Mouse (Mus musculus) embryonic facial prominence, embryonic 11.5 days (tissue): ENCODE measurements around the gene Olfr523. TPM values are rescaled to one million over a fixed set of nuclear protein-coding genes. Genes with fewer than 3 reads are reported as not detected.

Experiments used
- ATAC-seq: fragments of 200-750 bp; cut with Nextera tagmentation; replicated peaks from 2 replicates; pipeline ENCODE4 v1.8.0; 2017; ENCODE audit warnings: low read depth; ENCODE audit not compliant: insufficient number of reproducible peaks, low FRiP score, low TSS enrichment
- DNase-seq: peaks from one replicate; pipeline ENCODE4 v3.0.0-alpha.2; 2015; ENCODE audit warnings: low spot score
- H3K27ac ChIP-seq: fragments of 300-500 bp; sonication (generic); replicated peaks from 2 replicates; pipeline ENCODE4 v1.5.1; 2014; ENCODE audit warnings: mild to moderate bottlenecking, low read depth, low read length, control low read depth
- H3K27me3 ChIP-seq: fragments of 300-500 bp; sonication (generic); 2 replicates; pipeline ENCODE4 v1.6.1; 2014; ENCODE audit warnings: mild to moderate bottlenecking, low read length, moderate library complexity, mixed read lengths; ENCODE audit not compliant: control insufficient read depth, insufficient read depth
- H3K36me3 ChIP-seq: fragments of 300-500 bp; sonication (generic); replicated peaks from 2 replicates; pipeline ENCODE4 v1.6.1; 2014; ENCODE audit warnings: low read depth, mild to moderate bottlenecking, low read length, moderate library complexity, mixed read lengths; ENCODE audit not compliant: control insufficient read depth, insufficient read depth
- H3K4me1 ChIP-seq: fragments of 300-500 bp; sonication (generic); 2 replicates; pipeline ENCODE4 v1.6.1; 2014; ENCODE audit warnings: low read length, mixed read lengths; ENCODE audit not compliant: control insufficient read depth, insufficient read depth
- H3K4me2 ChIP-seq: fragments of 300-500 bp; sonication (generic); 2 replicates; pipeline ENCODE4 v1.6.1; 2014; ENCODE audit warnings: low read depth, mild to moderate bottlenecking, control low read depth, low read length, moderate library complexity
- H3K4me3 ChIP-seq: fragments of 300-500 bp; sonication (generic); 2 replicates; pipeline ENCODE4 v1.5.1; 2014; ENCODE audit warnings: low read depth, low read length, control low read depth
- H3K9ac ChIP-seq: fragments of 300-500 bp; sonication (generic); replicated peaks from 2 replicates; pipeline ENCODE4 v1.6.1; 2014; ENCODE audit warnings: mild to moderate bottlenecking, control low read depth, low read length
- H3K9me3 ChIP-seq: fragments of 300-500 bp; sonication (generic); replicated peaks from 2 replicates; pipeline ENCODE4 v1.6.1; 2016; ENCODE audit warnings: mild to moderate bottlenecking, low read length, inconsistent platforms, mixed read lengths; ENCODE audit not compliant: control insufficient read depth
- WGBS: fragments of 180-500 bp; shearing (Covaris S2); extraction: QIAGEN DNeasy Blood & Tissue Kit; methylation state at CpG from one replicate; pipeline ENCODE4 v1.1.7; 2014; 5-methylcytosine and 5-hydroxymethylcytosine counted together
- polyA plus RNA-seq: library from polyadenylated mRNA; unstranded; fragments of >200 nt; fragmentation: Nextera tagmentation; extraction: Ambion mirVana; gene quantifications from 2 replicates; pipeline ENCODE4 v1.2.1, GENCODE M21; 2014

The Olfr523 gene
- polyA plus RNA-seq, 1 experiment from 2014 or later = not detected

DNA sequence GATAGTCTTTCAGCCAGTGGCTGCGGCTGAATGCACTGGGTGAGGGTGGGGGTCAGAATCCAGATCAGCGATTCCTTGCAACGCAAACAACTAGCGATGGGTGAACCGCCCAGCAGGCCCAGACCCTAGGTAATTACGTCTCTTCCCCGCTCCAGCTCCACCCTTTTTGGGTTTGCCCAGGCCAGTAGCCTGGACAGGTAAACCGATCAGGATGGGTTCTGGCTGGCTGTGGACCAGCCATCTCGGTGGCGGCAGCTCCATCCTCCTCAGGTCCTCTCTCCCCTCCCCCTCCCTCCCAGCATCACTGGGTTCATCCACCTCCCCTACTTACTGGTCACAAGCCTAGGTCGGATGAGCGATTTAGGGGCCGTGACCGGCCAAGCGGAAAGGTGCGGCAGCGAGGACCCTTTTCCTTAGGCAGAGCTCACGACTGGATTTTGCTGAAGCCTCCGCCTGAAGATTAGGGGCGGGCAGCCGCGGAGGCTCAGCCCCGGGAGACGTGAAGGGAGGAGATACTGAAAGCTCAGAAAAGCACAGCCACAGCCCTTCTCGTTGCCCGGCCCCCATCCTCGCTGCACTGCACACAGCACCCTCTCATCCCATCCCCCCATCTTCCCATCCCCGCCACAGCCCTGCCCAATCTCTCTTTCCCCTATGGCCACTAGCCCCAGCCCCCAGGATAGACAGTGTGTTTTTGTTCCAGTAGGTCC lies 18.6 kb upstream of the Olfr523 start, which contains the start of gene Sprn:
Sprn (minus strand) TSS at position 660 of the 710 bp plus-strand sequence.
- Histone ChIP-seq H3K4me1 (peaks cover 2% of the 10 kb centered on the region), H3K36me3 (no peaks in the 10 kb centered on the region), H3K27me3 (peaks cover 15% of the 10 kb centered on the region), H3K4me3 (peak within 1 kb of the TSS; percentile 24), H3K9me3 (no peaks in the 10 kb centered on the region), H3K9ac (peak within 1 kb of the TSS; percentile 48; the same call in 1 of the 2 replicates), H3K4me2 (peak within 1 kb of the TSS; percentile 46), H3K27ac (no peak within 1 kb of the TSS)
- WGBS = 1% methylated on average over 28 of the region's 28 CpGs
- peak; percentile 9 for DNase-seq
- peak; percentile 42; the same call in 1 of the 2 replicates for ATAC-seq

DNA sequence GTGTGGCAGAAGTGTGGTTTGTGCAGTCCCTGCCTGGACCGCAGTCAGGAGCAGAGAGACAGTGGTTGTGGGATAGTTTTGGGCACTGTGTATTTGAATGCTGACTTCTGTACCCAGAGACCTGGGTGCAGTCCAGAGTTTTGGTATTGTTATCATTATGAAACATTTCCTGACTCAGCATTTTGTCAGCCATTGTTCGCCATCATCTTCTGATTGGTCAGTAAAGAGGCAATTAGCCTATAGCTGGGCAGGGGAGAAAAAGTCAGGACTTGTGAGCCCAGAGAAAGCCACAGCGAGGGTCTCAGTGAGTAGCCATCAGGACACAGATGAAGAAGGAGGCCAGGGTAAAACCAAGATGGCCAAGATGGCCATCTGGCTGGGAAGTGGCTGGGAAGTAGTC lies 12.7 kb upstream of the Olfr523 start:
- H3K36me3 ChIP-seq = no peaks in the 10 kb centered on the region
- no peak overlapping the region for H3K27ac ChIP-seq
- ATAC-seq = no peak
- H3K4me1 ChIP-seq = no peaks in the 10 kb centered on the region
- no peaks in the 10 kb centered on the region for H3K27me3 ChIP-seq
- no peaks in the 10 kb centered on the region for H3K9me3 ChIP-seq
- no peak overlapping the region for H3K4me3 ChIP-seq
- DNase-seq = no peak
- 74% methylated on average over 3 of the region's 3 CpGs for WGBS
- H3K4me2 ChIP-seq = no peak overlapping the region
- no peak overlapping the region for H3K9ac ChIP-seq

GRCm38 (mm10) chr7:140164664-140165063 lies 8.4 kb upstream of the Olfr523 start, which contains the start of gene Olfr522:
Olfr522 (minus strand) TSS chr7:140164764.
- no peak within 1 kb of the TSS for H3K27ac ChIP-seq
- H3K36me3 ChIP-seq = no peaks in the 10 kb centered on the region
- H3K9me3 ChIP-seq = no peaks in the 10 kb centered on the region
- DNase-seq (no peak), ATAC-seq (no peak)
- no peak within 1 kb of the TSS for H3K4me3 ChIP-seq
- no peak within 1 kb of the TSS for H3K9ac ChIP-seq
- no peaks in the 10 kb centered on the region for H3K4me1 ChIP-seq
- 80% methylated on average over 7 of the region's 7 CpGs for WGBS
- H3K4me2 ChIP-seq = no peak within 1 kb of the TSS
- no peaks in the 10 kb centered on the region for H3K27me3 ChIP-seq

- no peak overlapping the region for H3K4me3 ChIP-seq
- H3K27ac ChIP-seq = no peak overlapping the region
- no peak overlapping the region for H3K4me2 ChIP-seq
- no peak for DNase-seq
- H3K9me3 ChIP-seq = no peaks in the 10 kb centered on the region
- no peaks in the 10 kb centered on the region for H3K27me3 ChIP-seq
- H3K4me1 ChIP-seq = no peaks in the 10 kb centered on the region
- no peaks in the 10 kb centered on the region for H3K36me3 ChIP-seq
- ATAC-seq = no peak
- WGBS = 59% methylated on average over 1 of the region's 1 CpGs
- no peak overlapping the region for H3K9ac ChIP-seq
Measured at GRCm38 (mm10) chr7:140167950-140168349, 5.1 kb upstream of the Olfr523 start.

DNA sequence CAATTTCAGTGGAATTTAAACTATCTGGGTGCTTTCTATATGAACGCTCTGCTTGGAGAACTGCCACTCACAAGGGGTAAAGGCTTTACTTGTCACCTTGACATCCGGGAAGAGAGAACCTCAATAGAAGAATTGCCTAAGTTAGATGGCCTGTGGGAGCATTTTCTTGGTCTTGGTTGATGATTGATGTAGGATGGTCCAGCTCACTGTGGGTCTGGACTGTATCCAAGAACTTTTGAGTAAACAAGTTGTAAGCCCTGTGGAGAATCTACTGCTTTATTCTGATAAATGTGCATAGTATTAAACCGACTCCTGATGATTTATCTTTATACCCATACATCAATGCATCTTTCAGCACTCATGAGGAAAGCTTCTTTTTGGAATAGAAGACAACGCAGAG lies 3.6 kb upstream of the Olfr523 start:
- no peak overlapping the region for H3K27ac ChIP-seq
- H3K9me3 ChIP-seq = no peaks in the 10 kb centered on the region
- no peaks in the 10 kb centered on the region for H3K36me3 ChIP-seq
- ATAC-seq (no peak), DNase-seq (no peak)
- no peaks in the 10 kb centered on the region for H3K4me1 ChIP-seq
- no peak overlapping the region for H3K4me3 ChIP-seq
- no peak overlapping the region for H3K9ac ChIP-seq
- H3K27me3 ChIP-seq = no peaks in the 10 kb centered on the region
- H3K4me2 ChIP-seq = no peak overlapping the region
- whole genome bisulfite sequencing = 78% methylated on average over 4 of the region's 4 CpGs

DNA sequence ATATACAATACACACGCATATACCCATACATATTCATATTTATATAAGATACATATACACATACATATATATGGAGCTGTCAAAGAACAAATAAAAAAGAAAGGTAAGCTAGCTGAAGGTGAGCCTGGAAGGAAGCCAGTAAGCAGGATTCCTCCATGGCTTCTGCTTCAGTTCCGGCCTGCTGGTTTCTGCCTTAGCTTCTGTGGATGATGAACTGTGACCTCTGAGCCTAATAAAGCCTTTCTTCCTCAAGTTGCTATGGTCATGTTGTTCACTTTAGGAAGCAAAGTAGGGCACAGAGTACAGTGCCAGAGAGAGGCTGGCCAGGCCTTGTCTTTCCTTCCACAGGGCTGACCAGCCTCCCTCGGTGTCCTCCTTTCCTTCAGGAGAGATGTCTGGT lies 2.2 kb upstream of the Olfr523 start:
- ATAC-seq = no peak
- Histone ChIP-seq H3K4me2 (no peak overlapping the region), H3K9ac (no peak overlapping the region), H3K27ac (no peak overlapping the region), H3K9me3 (no peaks in the 10 kb centered on the region), H3K4me3 (no peak overlapping the region), H3K4me1 (no peaks in the 10 kb centered on the region), H3K36me3 (no peaks in the 10 kb centered on the region), H3K27me3 (no peaks in the 10 kb centered on the region)
- no peak for DNase-seq
- 92% methylated on average over 3 of the region's 3 CpGs for WGBS

- H3K4me3 ChIP-seq = no peak overlapping the region
- DNase-seq (no peak), ATAC-seq (no peak)
- H3K4me1 ChIP-seq = no peaks in the 10 kb centered on the region
- WGBS = 93% methylated on average over 2 of the region's 2 CpGs
- no peaks in the 10 kb centered on the region for H3K9me3 ChIP-seq
- no peaks in the 10 kb centered on the region for H3K27me3 ChIP-seq
- H3K4me2 ChIP-seq = no peak overlapping the region
- no peak overlapping the region for H3K9ac ChIP-seq
- H3K36me3 ChIP-seq = no peaks in the 10 kb centered on the region
- H3K27ac ChIP-seq = no peak overlapping the region
Measured at GRCm38 (mm10) chr7:140179176-140179575, 6.2 kb downstream of the Olfr523 start.

- Histone ChIP-seq H3K9me3 (no peaks in the 10 kb centered on the region), H3K9ac (no peak overlapping the region), H3K36me3 (no peaks in the 10 kb centered on the region), H3K4me3 (no peak overlapping the region), H3K4me1 (no peaks in the 10 kb centered on the region), H3K4me2 (no peak overlapping the region), H3K27me3 (no peaks in the 10 kb centered on the region), H3K27ac (no peak overlapping the region)
- ATAC-seq (no peak), DNase-seq (no peak)
- 77% methylated on average over 2 of the region's 2 CpGs for WGBS
Measured at GRCm38 (mm10) chr7:140180692-140181091, 7.7 kb downstream of the Olfr523 start.
